Mouse (Mus musculus): ENCODE measurements around the gene 2300002M23Rik.

The 2300002M23Rik gene

GRCm38 (mm10) chr17:35567150-35567549, at the start of gene 2300002M23Rik:
TSS of gene 2300002M23Rik (plus strand) at chr17:35567450.
- no peak for DNase-seq (ENCODE audit: low spot score)

GRCm38 (mm10) chr17:35517526-35517925, 49.7 kb upstream of the 2300002M23Rik start:
- no peak for DNase-seq (ENCODE audit: low spot score)

DNA sequence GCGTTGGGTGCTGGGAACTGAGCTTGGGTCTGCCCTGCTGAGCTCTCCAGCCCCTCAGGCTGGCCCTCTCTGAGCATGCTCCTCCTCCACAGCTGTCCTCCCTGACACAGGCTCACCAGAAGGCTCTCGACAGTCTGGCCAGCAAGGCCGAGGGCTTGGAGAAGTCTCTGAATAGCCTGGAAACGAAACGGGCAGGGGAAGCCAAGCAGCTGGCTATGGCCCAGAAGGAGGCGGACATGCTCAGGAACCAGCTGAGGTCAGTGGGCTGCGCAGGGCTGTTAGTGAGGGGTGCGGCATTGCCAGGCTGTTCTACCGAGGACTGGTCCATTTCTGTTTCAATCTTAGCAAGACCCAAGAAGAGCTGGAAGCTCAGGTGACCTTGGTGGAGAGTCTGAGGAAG, 42.9 kb upstream of the 2300002M23Rik start:
- DNase-seq (ENCODE audit: low spot score) = no peak

- no peak for DNase-seq (ENCODE audit: low spot score)
Measured at GRCm38 (mm10) chr17:35526644-35527043, 40.6 kb upstream of the 2300002M23Rik start.

- DNase-seq (ENCODE audit: low spot score) = no peak
Measured at GRCm38 (mm10) chr17:35532360-35532759, 34.9 kb upstream of the 2300002M23Rik start.

DNA sequence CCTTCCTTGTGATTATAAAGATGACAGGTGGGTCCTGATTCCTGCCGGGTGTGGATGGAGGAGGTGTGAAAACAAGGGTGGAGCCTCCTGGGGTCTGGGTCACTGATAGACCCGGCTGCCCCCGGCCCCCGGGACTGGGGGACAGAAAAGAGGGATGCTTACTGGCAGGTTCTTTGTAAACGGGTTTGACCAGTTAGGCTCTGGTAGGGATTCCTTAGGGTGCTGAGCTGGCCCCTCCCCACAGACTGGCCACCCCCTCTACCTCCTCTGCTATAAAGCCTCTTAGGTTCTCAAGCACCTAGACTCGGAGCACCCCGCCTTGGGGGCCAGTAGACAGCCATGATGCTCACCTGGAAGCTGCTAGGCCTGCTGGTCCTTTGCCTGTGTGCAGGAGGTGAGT, 34.3 kb upstream of the 2300002M23Rik start, which contains the start of gene Psors1c2:
TSS of gene Psors1c2 (plus strand) at position 301 of the 400 bp plus-strand sequence.
- DNase-seq (ENCODE audit: low spot score) = no peak

GRCm38 (mm10) chr17:35534343-35534742, 32.9 kb upstream of the 2300002M23Rik start:
- DNase-seq (ENCODE audit: low spot score) = peak; percentile 56

DNA sequence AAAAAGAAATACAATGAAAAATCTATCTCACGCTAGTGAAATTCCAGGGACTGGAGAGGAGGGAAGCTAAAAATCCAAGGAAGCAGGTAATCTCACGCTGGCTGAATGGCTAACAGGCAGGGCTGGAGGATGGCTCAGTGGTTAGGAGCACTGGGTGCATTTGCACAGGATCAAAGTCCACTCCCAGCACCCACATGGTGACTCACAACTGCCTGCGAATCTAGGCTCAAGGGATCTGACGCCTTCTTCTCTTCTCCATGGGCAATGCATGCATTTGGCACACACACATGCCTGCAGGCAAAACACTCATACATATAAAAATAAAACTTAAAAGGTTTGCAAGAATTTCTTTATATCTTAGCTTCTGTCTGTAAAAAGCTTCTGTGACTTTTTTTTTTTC, 29.8 kb upstream of the 2300002M23Rik start:
- DNase-seq (ENCODE audit: low spot score) = no peak

DNA sequence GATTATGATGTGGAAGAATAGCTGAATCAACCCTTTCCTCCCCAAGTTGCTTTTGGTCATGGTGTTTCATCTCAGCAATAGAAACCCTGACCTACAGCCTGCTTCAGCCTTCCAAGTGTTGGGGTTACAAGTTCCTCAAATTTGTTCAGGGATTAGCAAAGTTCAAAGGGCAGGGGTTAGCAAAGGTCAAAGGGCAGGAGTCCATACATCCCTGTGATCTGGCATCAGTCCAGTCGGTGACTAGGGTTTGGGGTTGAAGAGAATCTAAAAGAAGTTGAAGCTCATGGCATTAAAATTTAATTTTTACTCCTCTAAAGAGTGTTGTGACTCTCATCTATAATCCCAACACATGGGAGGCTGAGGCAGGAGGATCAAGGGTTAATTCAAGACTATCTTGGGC, 28.8 kb upstream of the 2300002M23Rik start:
- no peak for DNase-seq (ENCODE audit: low spot score)

- no peak for DNase-seq (ENCODE audit: low spot score)
Measured at GRCm38 (mm10) chr17:35539540-35539939, 27.7 kb upstream of the 2300002M23Rik start.

GRCm38 (mm10) chr17:35542761-35543411, 24.4 kb upstream of the 2300002M23Rik start:
- no peak for DNase-seq (ENCODE audit: low spot score)

DNA sequence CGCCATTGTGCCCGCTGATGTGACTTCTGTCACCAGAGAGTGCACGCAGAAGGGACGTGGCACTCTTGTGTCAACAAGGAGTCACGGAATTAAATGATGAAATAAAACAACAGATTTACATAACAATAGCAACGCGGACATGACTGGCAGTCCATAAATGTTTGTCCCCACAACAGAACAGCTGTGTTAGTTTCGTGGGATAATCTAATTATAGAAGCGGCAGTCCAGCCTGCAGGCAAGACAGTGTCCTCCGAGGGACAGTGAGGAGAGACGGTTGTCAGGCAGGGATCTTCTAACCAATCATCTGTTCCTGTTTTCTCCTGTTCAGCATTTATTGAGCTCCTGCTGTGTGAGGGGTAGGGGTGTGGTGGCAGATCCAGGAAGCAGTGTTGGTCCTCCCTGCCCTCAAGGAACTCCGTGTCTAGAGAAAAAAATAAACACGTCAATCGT, 23.8 kb upstream of the 2300002M23Rik start:
- no peak for DNase-seq (ENCODE audit: low spot score)

GRCm38 (mm10) chr17:35544001-35544400, 23.2 kb upstream of the 2300002M23Rik start:
- no peak for DNase-seq (ENCODE audit: low spot score)

GRCm38 (mm10) chr17:35544680-35545079, 22.6 kb upstream of the 2300002M23Rik start:
- DNase-seq (ENCODE audit: low spot score) = no peak

DNA sequence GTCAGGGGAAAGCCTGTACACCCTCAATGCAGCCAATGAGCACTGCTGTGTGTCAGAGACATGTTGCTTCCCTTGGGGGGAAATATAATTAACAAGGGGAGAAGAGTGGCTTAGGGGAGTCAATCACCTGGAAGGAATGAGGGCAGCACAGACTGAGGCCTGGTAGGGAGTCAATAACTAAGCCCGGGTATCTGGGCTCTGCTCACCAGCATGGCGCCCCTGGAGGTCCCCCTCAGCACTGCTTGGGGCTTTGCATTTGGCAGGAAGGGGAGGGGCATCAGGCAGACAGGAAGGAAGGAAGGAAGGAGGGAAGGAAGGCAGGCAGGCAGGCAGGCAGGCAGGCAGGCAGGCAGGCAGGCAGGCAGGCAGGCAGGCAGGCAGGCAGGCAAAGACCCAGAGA, 19.8 kb upstream of the 2300002M23Rik start:
- no peak for DNase-seq (ENCODE audit: low spot score)

GRCm38 (mm10) chr17:35548636-35549035, 18.6 kb upstream of the 2300002M23Rik start:
- no peak for DNase-seq (ENCODE audit: low spot score)

DNA sequence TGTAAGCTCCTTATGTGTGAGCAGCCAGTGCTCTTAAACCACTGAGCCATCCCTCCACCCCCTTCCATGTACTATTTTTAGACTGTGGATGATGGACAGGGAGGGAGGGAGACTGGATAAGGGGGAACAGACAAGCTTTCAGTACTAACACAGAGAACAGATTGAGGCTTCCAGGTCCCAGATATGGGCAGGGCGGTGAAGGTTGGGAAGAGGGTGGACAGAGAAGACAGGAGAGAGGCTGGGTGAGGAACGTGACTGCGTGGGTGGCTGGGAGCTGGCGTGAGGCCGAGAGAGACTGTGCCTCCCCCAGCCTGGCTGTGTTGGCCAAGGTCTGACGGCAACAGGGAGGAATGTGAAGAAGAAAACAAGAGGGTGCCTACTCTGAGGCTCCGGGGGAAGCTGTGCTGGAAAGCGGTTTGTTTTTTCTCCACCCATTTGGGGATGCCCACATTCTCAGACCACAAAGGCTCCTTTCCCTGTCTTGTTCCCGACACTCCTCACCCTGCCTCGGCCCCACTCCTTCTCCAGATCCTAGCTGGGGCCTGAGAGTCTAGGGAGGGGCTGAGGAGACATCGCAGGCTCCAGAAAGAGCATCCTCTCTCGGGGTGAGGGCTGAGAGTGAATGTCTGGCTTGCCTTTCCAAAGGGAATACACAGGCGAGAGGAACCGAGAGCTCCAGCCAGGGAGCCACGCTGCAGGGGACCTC, 17.7 kb upstream of the 2300002M23Rik start:
- peak; percentile 59 for DNase-seq (ENCODE audit: low spot score)

- DNase-seq (ENCODE audit: low spot score) = no peak
Measured at GRCm38 (mm10) chr17:35550143-35550494, 17.1 kb upstream of the 2300002M23Rik start.

DNA sequence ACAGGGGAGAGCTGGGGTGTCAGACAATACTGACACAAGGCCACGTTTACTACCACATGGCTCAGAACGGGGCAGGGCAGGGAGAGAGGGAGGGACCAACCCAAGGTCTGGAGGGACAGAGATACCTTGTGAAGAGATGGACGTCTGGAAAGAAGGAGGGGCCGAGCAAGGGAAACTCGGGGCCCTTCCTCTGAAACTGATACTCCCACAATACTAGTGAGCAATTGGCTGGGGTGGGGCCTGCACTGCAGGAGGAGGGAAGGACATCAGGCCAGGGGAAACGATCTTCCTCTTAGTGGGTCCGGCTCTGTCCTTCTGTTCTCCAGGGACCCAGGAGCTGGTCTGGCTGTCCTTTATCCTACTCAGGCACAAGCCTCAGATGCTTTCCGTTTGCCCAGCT, 16.4 kb upstream of the 2300002M23Rik start:
- DNase-seq (ENCODE audit: low spot score) = no peak

- no peak for DNase-seq (ENCODE audit: low spot score)
Measured at GRCm38 (mm10) chr17:35551881-35552414, 15.3 kb upstream of the 2300002M23Rik start, which contains the start of gene Cdsn. TSS of gene Cdsn (plus strand) at chr17:35552128.

DNA sequence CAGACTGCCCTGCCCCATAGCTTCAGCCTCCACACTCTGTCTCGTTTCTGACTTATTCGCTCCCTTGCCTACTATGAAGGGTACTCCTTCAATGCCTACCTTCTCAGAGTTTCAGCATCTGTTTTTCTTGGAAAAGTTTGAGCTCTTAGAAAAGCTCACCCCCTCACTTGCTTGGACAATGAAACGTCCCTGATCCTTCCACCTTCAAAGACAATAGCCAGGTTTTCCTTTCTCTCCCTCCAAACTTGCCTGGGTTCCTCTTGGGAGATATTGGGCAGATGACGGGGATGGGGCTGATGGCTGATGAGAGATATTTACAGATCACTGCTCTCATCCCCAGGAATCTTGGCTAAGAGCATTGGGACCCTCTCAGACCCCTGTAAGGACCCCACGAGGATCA, 12.9 kb upstream of the 2300002M23Rik start:
- DNase-seq (ENCODE audit: low spot score) = no peak

GRCm38 (mm10) chr17:35554761-35555397, 12.4 kb upstream of the 2300002M23Rik start:
- no peak for DNase-seq (ENCODE audit: low spot score)
